Mouse (Mus musculus) CH12.LX (cell line): ENCODE results near the gene Lrp6.

Experiments used
- CTCF ChIP-seq, 2 experiments: IDR thresholded peaks in 1 of 2; conservative IDR thresholded peaks in 1 of 2; 2 replicates each; pipeline ENCODE4 v1.5.1; 2011 to 2012; ENCODE audit warnings: low read depth in 2 of 2, low read length in 2 of 2, improper control_type of control experiment in 1 of 2, inconsistent platforms in 1 of 2, mild to moderate bottlenecking in 1 of 2, moderate library complexity in 1 of 2
- NELFE ChIP-seq: IDR thresholded peaks from 2 replicates; pipeline ENCODE4 v1.6.1; 2011; ENCODE audit warnings: low read depth, low read length, improper control_type of control experiment

- TF ChIP-seq NELFE, result no peak
- TF ChIP-seq CTCF (conservative IDR thresholded peaks at IDR 0.05 in 1 of 2, IDR thresholded peaks at IDR 0.05 in 1 of 2; ENCODE audit: low read depth in 2 of 2, low read length in 2 of 2), result no peak
Measured at GRCm38 (mm10) chr6:134575288-134575741, 8.6 kb upstream of the Lrp6 start.
